Mouse (Mus musculus) heart, postnatal 36 days (tissue): Measurements from ENCODE around the gene Eral1. TPM values are rescaled to one million over a fixed set of nuclear protein-coding genes. Genes with fewer than 3 reads are reported as not detected.
"Not testable (repeated sequence)": the region's sequence is repeated elsewhere in the genome, so short reads cannot be mapped to it uniquely, and the experiment has no call there.

Experiments used
- DNase-seq, 2 experiments: peaks; one replicate each; pipeline ENCODE4 v3.0.0; 2021 to 2022
- intact Hi-C: fragments of 180-260 bp; cut with DNase I; formaldehyde crosslinking; loops from one replicate; pipeline ENCODE4 v1.15.1; 2025
- microRNA-seq, 2 experiments: library from miRNA; unstranded; fragments of <30 nt; microRNA quantifications; one replicate each; pipeline ENCODE4 v1.2.0; 2021; ENCODE audit warnings: borderline number of aligned reads in 2 of 2
- total RNA-seq, 2 experiments: library from RNA; stranded (reverse); gene quantifications; 2 replicates each; pipeline ENCODE4 v1.2.3; 2021

The Eral1 gene
- total RNA-seq, 2 experiments from 2014 or later: 26.2 to 28.4 TPM

- DNase-seq, intact Hi-C loops: not testable (repeated sequence)
These were observed 37.8 kb downstream of the Eral1 start for GRCm38 (mm10) chr11:78042290-78042870.

GRCm38 (mm10) chr11:78040878-78041277, 39.3 kb downstream of the Eral1 start:
- DNase-seq: no peak
- intact Hi-C loops: no loop called here

- DNase-seq: peak; percentile 67 to 69
- intact Hi-C loops: no loop called here
These were observed 42.1 kb downstream of the Eral1 start, which contains the start of gene Flot2 for GRCm38 (mm10) chr11:78037831-78038752. Gene Flot2 (plus strand): TSS chr11:78037931.

- intact Hi-C loops: no loop called here
- no peak for DNase-seq
These were observed 43.4 kb downstream of the Eral1 start for GRCm38 (mm10) chr11:78036791-78037190.

- intact Hi-C loops: no loop called here
- DNase-seq: no peak
These were observed 46.1 kb downstream of the Eral1 start for GRCm38 (mm10) chr11:78033931-78034617.

GRCm38 (mm10) chr11:78032809-78033195, 47.4 kb downstream of the Eral1 start:
- DNase-seq: no peak
- intact Hi-C loops: no loop called here

GRCm38 (mm10) chr11:78031947-78032808, 48.0 kb downstream of the Eral1 start, which contains the start of gene Dhrs13:
Gene Dhrs13 (plus strand): TSS chr11:78032280.
- intact Hi-C loops: no loop called here
- DNase-seq: peak; percentile 94 to 95

GRCm38 (mm10) chr11:78031389-78031788, 48.8 kb downstream of the Eral1 start:
- no peak for DNase-seq
- intact Hi-C loops: no loop called here

GRCm38 (mm10) chr11:78030600-78030999, 49.6 kb downstream of the Eral1 start:
- intact Hi-C loops: no loop called here
- no peak for DNase-seq

- DNase-seq: no peak
- intact Hi-C loops: no loop called here
These were observed 50.9 kb downstream of the Eral1 start for GRCm38 (mm10) chr11:78029240-78029639.

- intact Hi-C loops: no loop called here
- DNase-seq: peak in 1 of 2 experiments; percentile 34
These were observed 56.6 kb downstream of the Eral1 start for GRCm38 (mm10) chr11:78023607-78024006.

Small RNA genes within 50 kb of the gene (microRNA-seq; reads per million reads assigned to microRNA genes)
- gene Mir144: 192 to 5,107 reads per million in 2 experiments
- gene Mir451a: 0 reads per million in 2 experiments
- gene Mir451b: 0 reads per million in 2 experiments

Other genes with a start within 250 kb of the Eral1 start
- gene Pipox, start 186.3 kb downstream of the Eral1 start, total RNA-seq: under 1 TPM; 0.53 to 0.89 TPM
- gene Sez6, start 149.6 kb downstream of the Eral1 start, total RNA-seq: under 1 TPM; 0.16 to 0.44 TPM
- gene Phf12, start 97.6 kb downstream of the Eral1 start, total RNA-seq: 10 to 100 TPM; 23.2 to 31.5 TPM
- gene Dhrs13, start 48.1 kb downstream of the Eral1 start, total RNA-seq: 1 to 10 TPM; 3.9 to 5.0 TPM
- gene Flot2, start 42.5 kb downstream of the Eral1 start, total RNA-seq: 10 to 100 TPM; 63.5 to 64.3 TPM
- gene Fam222b, start 14.3 kb upstream of the Eral1 start, total RNA-seq: 10 to 100 TPM; 11.7 to 12.3 TPM
- gene Traf4, start 85.2 kb upstream of the Eral1 start, total RNA-seq: 1 to 10 TPM; 6.1 to 7.0 TPM
- 1 to 10 TPM; 2.2 to 3.4 TPM for gene Nek8, start 96.3 kb upstream of the Eral1 start, total RNA-seq
- gene Tlcd1, start 96.3 kb upstream of the Eral1 start, total RNA-seq: 1 to 10 TPM; 6.1 to 7.5 TPM
- 100 to 1,000 TPM; 805 to 853 TPM for gene Rpl23a, start 103.2 kb upstream of the Eral1 start, total RNA-seq
- 10 to 100 TPM in 1 of 2 experiments, 1 to 10 TPM in 1; 10.0 to 13.2 TPM for gene Rab34, start 108.0 kb upstream of the Eral1 start, total RNA-seq
- under 1 TPM; 0.50 to 0.70 TPM for gene Proca1, start 113.0 kb upstream of the Eral1 start, total RNA-seq
- gene Sdf2, start 165.4 kb upstream of the Eral1 start, total RNA-seq: 10 to 100 TPM; 47.4 to 47.7 TPM
- gene Supt6, start 165.6 kb upstream of the Eral1 start, total RNA-seq: 10 to 100 TPM; 28.4 to 29.6 TPM
- 100 to 1,000 TPM; 187 to 210 TPM for gene 2610507B11Rik, start 181.4 kb upstream of the Eral1 start, total RNA-seq
- under 1 TPM; 0.50 to 0.62 TPM for gene BC030499, start 210.5 kb upstream of the Eral1 start, total RNA-seq
- gene Spag5, start 221.1 kb upstream of the Eral1 start, total RNA-seq: under 1 TPM; 0.54 to 0.58 TPM
- gene Aldoc, start 242.6 kb upstream of the Eral1 start, total RNA-seq: 1 to 10 TPM in 1 of 2 experiments, under 1 TPM in 1; 0.68 to 1.6 TPM
- gene Pigs, start 248.0 kb upstream of the Eral1 start, total RNA-seq: 10 to 100 TPM; 22.7 to 24.1 TPM